Comparison of ENCODE assay signal across 8 mouse cellular contexts in the genomic region with DNA sequence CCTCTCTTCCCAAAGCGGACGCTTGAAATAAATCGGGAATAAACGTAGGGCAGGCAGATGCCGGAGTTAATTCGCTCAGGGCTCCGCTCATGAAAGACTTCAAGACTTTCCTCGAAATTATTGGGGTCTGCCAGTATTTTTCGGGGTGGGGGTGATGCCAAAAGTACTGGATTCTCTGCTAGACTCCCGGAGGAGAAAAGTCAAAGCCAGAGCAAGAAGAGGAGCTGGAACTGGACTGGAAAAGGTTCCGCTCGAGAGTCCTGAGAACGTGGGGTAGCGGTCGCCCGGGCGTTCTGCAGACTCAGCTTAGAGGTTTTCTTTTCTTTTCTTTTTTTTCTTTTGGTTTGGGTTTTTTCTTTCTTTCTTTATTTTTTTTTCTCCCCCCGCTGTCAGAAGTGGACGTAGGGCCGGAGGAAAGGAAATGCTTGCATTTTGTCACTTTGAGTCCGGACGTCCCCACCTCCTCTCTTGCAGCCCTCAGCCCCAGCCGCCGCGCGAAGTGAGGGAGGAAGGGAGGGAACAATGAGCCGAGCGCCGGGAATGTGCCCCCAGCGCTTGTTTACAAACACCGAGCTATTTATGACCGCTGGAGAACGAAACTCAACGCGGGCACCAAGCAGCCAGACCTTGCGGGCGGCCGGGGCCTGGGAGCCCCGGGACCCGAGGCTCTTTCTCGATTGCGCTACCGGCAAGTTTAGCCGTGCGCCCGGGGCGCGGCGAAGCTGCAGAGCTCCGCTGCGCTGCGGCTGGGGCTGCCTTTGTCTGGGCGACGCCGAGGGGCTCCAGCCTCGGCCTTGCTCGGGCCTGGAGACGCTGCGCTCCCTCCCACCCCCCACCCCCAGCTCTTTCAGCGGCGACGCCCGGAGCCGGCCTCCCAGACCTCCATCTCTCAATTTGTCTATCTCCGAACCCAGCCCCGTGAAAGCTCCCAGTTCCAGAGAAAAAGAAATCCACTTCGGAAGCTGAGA. TPM values are rescaled to one million over a fixed set of nuclear protein-coding genes. Genes with fewer than 3 reads are reported as not detected.
A peak's percentile ranks its signal among the peaks of the same experiment; 100 is the strongest.
DNase-seq lines count a peak whose midpoint lies in the region; ATAC-seq and TF ChIP-seq lines count a peak whose summit lies in the region.

No protein-coding gene starts in this region.

- H3K27me3 ChIP-seq in forebrain, embryonic 11.5 days (ENCODE audit: control insufficient read depth, insufficient read depth, low read length) = peaks cover 13% of the 10 kb centered on the region; the same call in 1 of the 2 replicates
- H3K27me3 ChIP-seq in liver, adult 2 months (ENCODE audit: control insufficient read depth, insufficient read depth, low read length) = no peaks in the 10 kb centered on the region
- H3K27me3 ChIP-seq in neural tube, embryonic 11.5 days (ENCODE audit: control insufficient read depth, insufficient read depth, low read length) = no peaks in the 10 kb centered on the region

- intact Hi-C loops in left cerebral cortex, postnatal 14 days (cut with DNase I) = loop anchor here (2.0 to 10.0 kb wide), 4 partner anchors 143 to 1745 kb away; no protein-coding TSS in a partner anchor
- intact Hi-C loops in heart, postnatal 36 days (cut with DNase I) = loop anchor here (2.0 to 10.0 kb wide), 9 partner anchors 47 to 1557 kb away; partner anchors contain the start of gene Etaa1

- 0 out of 2 replicates have a peak, but pooled peaks cover 5% of the 10 kb centered on the region for H3K79me2 ChIP-seq in liver, adult 2 months (ENCODE audit: control insufficient read depth, insufficient read depth, low read length)

- WGBS in forebrain, embryonic 11.5 days = under 1% methylated on average over 64 of the region's 67 CpGs
- WGBS in liver, adult 2 months = under 1% methylated on average over 67 of the region's 67 CpGs
- under 1% methylated on average over 67 of the region's 67 CpGs for WGBS in neural tube, embryonic 11.5 days

- H3K9ac ChIP-seq in forebrain, embryonic 11.5 days (ENCODE audit: low read length) = peak overlapping the region; percentile 92
- peak overlapping the region; percentile 90 for H3K9ac ChIP-seq in liver, adult 2 months (ENCODE audit: low read depth, low read length)
- H3K9ac ChIP-seq in neural tube, embryonic 11.5 days (ENCODE audit: low read length) = peak overlapping the region; percentile 99

- no peaks in the 10 kb centered on the region for H3K36me3 ChIP-seq in forebrain, embryonic 11.5 days (ENCODE audit: control insufficient read depth, insufficient read depth, low read length)
- no peaks in the 10 kb centered on the region for H3K36me3 ChIP-seq in liver, adult 2 months (ENCODE audit: control insufficient read depth, insufficient read depth, low read length)
- H3K36me3 ChIP-seq in neural tube, embryonic 11.5 days (ENCODE audit: control insufficient read depth, insufficient read depth, low read length) = no peaks in the 10 kb centered on the region; the same call in 1 of the 2 replicates

- H3K4me2 ChIP-seq in forebrain, embryonic 11.5 days (ENCODE audit: low read depth, low read length, severe bottlenecking) = peak overlapping the region; percentile 96
- H3K4me2 ChIP-seq in neural tube, embryonic 11.5 days (ENCODE audit: low read depth) = peak overlapping the region; percentile 92

- no peaks in the 10 kb centered on the region for H3K9me3 ChIP-seq in forebrain, embryonic 11.5 days (ENCODE audit: control insufficient read depth, low read length)
- no peaks in the 10 kb centered on the region for H3K9me3 ChIP-seq in neural tube, embryonic 11.5 days (ENCODE audit: control insufficient read depth, low read length)

- TF ChIP-seq POLR2A in liver, adult 2 months (IDR thresholded peaks at IDR 0.05; ENCODE audit: extremely low read depth, insufficient read depth, low read length) = 0 out of 2 replicates have a peak, but pooled peaks have one; percentile 28

- H3K4me1 ChIP-seq in forebrain, embryonic 11.5 days (replicated peaks; ENCODE audit: control insufficient read depth, insufficient read depth, low read length) = peaks cover 3% of the 10 kb centered on the region; the same call in 1 of the 2 replicates
- H3K4me1 ChIP-seq in liver, adult 2 months (ENCODE audit: control insufficient read depth, insufficient read depth, low read length) = peaks cover 7% of the 10 kb centered on the region; the same call in 1 of the 2 replicates
- peaks cover 28% of the 10 kb centered on the region for H3K4me1 ChIP-seq in neural tube, embryonic 11.5 days (ENCODE audit: control insufficient read depth, insufficient read depth, low read length)

- DNase-seq in left cerebral cortex, postnatal 14 days (ENCODE audit: low spot score in 2 of 2) = peak; percentile 7 to 36
- DNase-seq in left cerebral cortex, adult 8-10 months (ENCODE audit: low spot score in 2 of 2) = no peak
- peak; percentile 65 to 72 for DNase-seq in adrenal gland, postnatal 36 days
- DNase-seq in forebrain, embryonic 11.5 days (ENCODE audit: low spot score) = peak; percentile 86
- peak; percentile 71 to 83 for DNase-seq in heart, postnatal 36 days
- DNase-seq in liver, adult 2 months (ENCODE audit: extremely low read depth, low read depth, low spot score) = peak; percentile 41
- peak; percentile 75 for DNase-seq in neural tube, embryonic 11.5 days (ENCODE audit: low spot score)
- DNase-seq in c-Kit-positive CD71-positive TER-119-positive erythroid progenitor cells, embryonic 14.5 days (ENCODE audit: low spot score) = no peak

- ATAC-seq in forebrain, embryonic 11.5 days (replicated peaks; ENCODE audit: low FRiP score) = peak; percentile 65
- ATAC-seq in neural tube, embryonic 11.5 days (ENCODE audit: insufficient read depth, low FRiP score, low TSS enrichment) = peak; percentile 20; the same call in 1 of the 2 replicates

- H3K27ac ChIP-seq in forebrain, embryonic 11.5 days (ENCODE audit: low read depth, low read length) = peak overlapping the region; percentile 92
- H3K27ac ChIP-seq in liver, adult 2 months (replicated peaks; ENCODE audit: insufficient read depth, low read depth, low read length) = peak overlapping the region; percentile 46
- H3K27ac ChIP-seq in neural tube, embryonic 11.5 days (ENCODE audit: low read depth, low read length) = peak overlapping the region; percentile 98

- peak overlapping the region; percentile 57 for H3K4me3 ChIP-seq in forebrain, embryonic 11.5 days (ENCODE audit: low read depth, low read length)
- H3K4me3 ChIP-seq in liver, adult 2 months (ENCODE audit: insufficient read depth, low read depth, low read length) = peak overlapping the region; percentile 71
- peak overlapping the region; percentile 89 for H3K4me3 ChIP-seq in neural tube, embryonic 11.5 days (ENCODE audit: low read depth, low read length)

- TF ChIP-seq CTCF in liver, adult 2 months (IDR thresholded peaks at IDR 0.05; ENCODE audit: low read depth, low read length) = no peak

RNA-seq across cellular contexts. Expression of gene Meis1, which starts 0.7 kb away (rescaled TPM):
- total RNA-seq in left cerebral cortex, postnatal 14 days (2021) = 1 to 10 TPM; 3.6 to 4.5 TPM
- total RNA-seq in left cerebral cortex, adult 8-10 months (2022) = 10 to 100 TPM in 1 of 4 experiments, 1 to 10 TPM in 3; 6.9 to 10.6 (median 7.7) TPM
- total RNA-seq in adrenal gland, postnatal 36 days (2021) = 10 to 100 TPM; 56.0 to 57.4 TPM
- 29.9 and 34.1 TPM in 2 replicates for polyA plus RNA-seq in forebrain, embryonic 11.5 days (2014; fragmentation: Nextera tagmentation; extraction: Ambion mirVana)
- total RNA-seq in heart, postnatal 36 days (2021) = 10 to 100 TPM; 22.4 to 31.4 TPM
- 4.8 and 6.1 TPM in 2 replicates for total RNA-seq in liver, adult 2 months (2014; rRNA removed)
- 2.0 and 2.5 TPM in 2 replicates for polyA plus RNA-seq in liver, adult 2 months (2012; rRNA removed)
- polyA plus RNA-seq in neural tube, embryonic 11.5 days (2014; fragmentation: Nextera tagmentation; extraction: Ambion mirVana) = 183 and 189 TPM in 2 replicates

Comparison
In these comparisons a context has a peak if more than half of its experiments do, and no peak if none do; other contexts are left out.
1. DNase-seq: peak in left cerebral cortex, postnatal 14 days (2 of 2), adrenal gland, postnatal 36 days (2 of 2), forebrain, embryonic 11.5 days (single experiment), heart, postnatal 36 days (2 of 2), liver, adult 2 months (single experiment) and neural tube, embryonic 11.5 days (single experiment); none in left cerebral cortex, adult 8-10 months (0 of 2) and c-Kit-positive CD71-positive TER-119-positive erythroid progenitor cells, embryonic 14.5 days (single experiment).
2. H3K27ac ChIP-seq: peak in every context shown above with its lines; median percentile 98 in neural tube, embryonic 11.5 days; 92 in forebrain, embryonic 11.5 days; 46 in liver, adult 2 months.
3. Peak in every context shown above with its lines, with median percentiles within 50 percentile points of each other: H3K4me3 ChIP-seq and H3K9ac ChIP-seq.